Mouse (Mus musculus) urinary bladder, postnatal 4 days (tissue): ENCODE measurements at regions not wholly inside any gene's neighbourhood (a gene's known extent, or its start where the extent isn't known, plus 50 kb on each side); places are given as distances from the start of the nearest gene placed in this dataset.

ENCODE experiments used
- DNase-seq, 2 experiments: peaks; one replicate each; pipeline ENCODE4 v3.0.0; 2021 to 2022; ENCODE audit warnings: low spot score in 2 of 2

GRCm38 (mm10) chr4:95153737-95154287 lies 101.8 kb upstream of the Jun start:
- DNase-seq, result peak in 1 of 2 experiments; percentile 23

GRCm38 (mm10) chr4:95154377-95154776 lies 102.4 kb upstream of the Jun start:
- no peak for DNase-seq

DNA sequence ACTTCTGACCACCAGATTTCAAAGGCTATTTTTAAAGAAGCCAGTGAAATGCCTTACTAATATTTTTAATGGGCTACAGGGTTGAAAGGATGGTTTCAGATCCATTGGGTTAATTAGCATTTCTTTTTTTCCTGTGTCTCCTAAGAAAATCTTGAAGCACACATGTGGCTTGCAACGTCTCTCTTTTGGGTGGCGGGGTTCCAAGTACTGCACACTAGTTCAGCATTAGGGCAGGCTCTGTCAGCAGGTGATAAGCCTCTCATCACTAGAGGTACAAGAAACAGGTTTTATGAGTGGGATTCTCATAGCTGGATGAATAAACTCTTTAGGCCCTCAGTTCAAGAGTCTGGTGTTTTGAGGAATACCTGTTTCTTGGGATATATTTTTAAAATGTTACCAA lies 103.2 kb upstream of the Jun start:
- DNase-seq, result no peak

DNA sequence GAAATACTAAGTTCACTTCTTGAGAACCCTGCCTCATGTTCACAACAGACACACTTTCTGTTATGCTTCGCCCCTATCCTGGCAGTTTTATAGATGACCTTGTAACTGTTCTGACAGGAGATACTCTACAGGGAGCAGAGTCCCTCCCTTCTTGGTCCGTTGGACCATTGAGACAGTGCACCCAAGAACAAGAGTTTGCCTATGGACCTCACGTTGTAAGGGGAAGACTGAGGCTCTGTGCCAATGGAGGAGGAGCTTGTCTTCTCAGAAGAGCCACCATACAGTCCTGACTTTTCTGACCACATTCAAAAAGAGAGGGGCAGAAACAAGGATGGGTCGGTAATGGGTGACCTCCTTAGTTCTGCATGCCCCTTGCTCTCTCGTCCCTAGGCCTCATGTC lies 103.8 kb upstream of the Jun start:
- no peak for DNase-seq

DNA sequence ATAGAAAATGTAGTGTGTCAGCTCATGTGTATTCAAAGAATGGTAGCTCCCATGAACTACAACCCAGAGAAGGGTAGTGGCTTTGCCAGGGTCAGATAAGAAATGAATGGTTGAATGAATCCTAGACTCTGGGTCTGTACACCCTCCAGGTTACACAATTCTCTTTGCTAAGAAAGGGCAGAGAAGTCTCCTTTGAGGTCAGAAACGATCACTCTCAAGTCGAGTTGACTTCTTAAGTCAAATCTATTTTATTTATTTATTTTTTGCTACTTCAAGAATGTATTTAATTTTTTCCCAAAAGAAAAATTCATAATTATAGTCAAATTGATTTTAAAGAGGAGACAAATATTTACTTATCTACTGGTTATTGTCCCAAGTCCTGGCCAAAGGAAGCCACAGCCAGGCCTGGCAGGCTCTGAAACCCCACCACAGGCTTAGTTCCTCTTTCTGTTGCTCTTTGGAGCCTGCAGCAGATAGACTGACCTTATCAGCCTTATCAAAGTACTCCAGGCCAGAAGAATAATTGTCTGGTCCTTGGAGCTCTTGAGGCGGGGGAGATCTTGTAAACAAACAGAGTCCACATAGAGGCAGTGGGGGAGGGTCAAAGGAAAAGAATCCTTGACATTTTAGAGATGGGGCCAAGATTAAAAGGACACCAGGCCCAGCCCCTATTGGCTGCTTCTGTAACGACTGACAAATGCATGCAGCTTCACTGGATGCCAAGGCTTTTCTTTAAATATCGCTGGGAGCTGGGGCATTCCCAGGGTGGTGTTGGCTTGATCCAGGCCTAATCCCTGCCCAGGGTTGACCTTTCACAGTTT lies 104.6 kb upstream of the Jun start:
- DNase-seq, result no peak

- DNase-seq, result no peak
Measured at GRCm38 (mm10) chr4:95157653-95158430, 105.8 kb upstream of the Jun start.

- DNase-seq, result no peak
Measured at GRCm38 (mm10) chr4:95158632-95159424, 106.8 kb upstream of the Jun start.

DNA sequence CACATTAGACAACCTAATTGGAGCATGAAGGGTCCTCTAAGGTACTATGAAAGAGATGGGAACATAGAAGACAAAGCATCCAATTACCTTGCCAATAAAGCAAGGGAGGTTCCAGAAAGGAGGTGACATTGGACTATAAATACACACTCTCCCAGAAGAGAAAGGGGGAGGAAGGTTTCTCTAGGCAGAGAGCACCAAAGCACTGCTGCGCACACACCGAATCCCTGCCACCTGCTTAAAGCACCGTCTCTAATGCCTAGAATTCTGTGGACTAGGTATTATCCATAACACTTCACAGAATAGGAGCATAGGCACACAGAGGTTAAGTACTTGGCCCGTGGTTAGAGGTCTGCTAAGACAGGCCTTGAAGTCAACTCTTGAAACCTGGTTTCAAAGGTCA lies 107.8 kb upstream of the Jun start:
- DNase-seq, result no peak

GRCm38 (mm10) chr4:95160465-95160864 lies 108.4 kb upstream of the Jun start:
- no peak for DNase-seq

DNA sequence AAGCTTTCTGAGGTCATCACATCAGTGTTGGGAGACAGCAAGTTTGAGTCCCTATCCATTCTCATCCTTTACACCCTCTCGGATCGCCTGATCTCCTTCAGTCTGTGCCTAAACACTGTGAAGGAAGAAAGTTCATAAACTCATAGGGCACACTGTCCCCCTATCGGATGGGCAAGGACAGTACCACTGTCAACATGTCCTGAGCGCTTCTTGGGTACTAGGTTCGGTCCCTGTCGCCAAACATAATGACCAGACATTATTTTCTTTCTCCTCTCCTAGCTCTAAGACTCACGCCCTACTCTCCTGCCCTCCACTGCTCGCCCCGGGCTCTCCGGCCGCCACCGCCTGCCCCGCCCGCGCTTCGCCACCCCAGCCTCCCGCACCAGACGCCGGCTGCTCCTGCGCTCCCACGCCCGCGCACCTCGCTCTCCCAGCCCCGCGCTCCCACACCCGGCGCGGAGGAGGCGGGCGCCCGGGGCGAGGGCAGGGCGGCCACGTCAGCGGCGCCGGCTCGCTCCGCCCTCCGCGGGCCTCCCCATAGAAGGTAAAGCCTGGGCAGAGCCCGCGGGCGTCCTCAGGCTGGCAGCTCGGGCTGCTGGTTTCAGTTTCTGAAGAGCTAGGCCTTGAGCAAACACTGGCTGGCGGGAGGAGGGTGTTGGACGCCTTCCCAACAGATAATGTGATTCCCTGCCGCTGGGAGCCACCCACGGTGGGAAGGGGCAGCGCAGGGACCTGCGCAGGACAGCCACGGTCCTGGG lies 109.1 kb upstream of the Jun start:
- DNase-seq, result peak; percentile 88 to 89

DNA sequence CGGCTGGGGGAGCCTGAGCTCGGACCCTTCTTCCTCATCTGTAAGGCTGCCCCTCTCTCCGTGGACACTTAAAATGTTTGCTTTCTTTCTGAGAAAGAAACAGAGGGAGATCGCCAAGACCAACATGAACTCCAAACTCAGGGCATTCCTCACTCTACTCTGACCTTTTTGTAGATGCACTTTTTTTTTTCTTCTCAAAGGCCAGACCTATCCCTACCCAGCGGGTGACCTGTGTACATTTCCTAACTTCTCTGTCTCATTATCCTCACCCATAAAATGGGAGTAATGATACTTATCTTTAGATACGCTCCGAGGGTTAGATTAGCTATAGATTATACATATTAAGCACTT lies 109.6 kb upstream of the Jun start:
- DNase-seq, result no peak

DNA sequence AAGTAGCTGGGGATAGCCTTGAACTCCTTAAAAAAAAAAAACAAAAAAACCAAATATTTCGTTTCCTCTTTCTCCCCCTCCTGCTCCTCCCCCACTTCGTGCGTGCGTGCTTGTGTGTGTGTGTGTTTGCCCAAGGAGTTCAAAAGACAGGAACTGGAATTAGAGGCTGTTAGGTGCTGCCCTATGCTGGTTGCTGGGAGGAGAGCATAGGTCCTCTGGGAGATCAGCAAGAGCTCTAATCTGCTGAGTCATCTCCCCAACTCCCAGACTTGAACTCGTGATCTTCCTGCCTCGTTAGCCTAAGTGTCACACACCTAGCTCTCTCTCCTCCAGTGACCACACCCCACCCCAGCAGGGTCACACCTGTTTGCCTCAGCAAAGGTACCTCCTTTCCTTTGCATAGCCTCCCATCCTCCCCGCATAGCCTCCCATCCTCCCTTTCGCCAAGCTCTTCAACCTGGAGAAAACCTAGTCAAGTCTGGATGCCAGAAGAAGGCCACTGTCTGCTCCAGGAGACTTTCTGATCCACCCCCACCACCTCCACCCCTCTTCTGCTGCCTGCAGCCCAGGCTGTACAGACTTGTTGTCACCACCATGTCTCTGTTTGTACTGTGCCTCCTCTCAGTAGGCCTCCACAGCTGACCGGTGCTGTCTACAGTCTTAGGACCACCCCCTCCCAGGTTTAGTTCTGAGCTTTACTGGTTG lies 110.5 kb upstream of the Jun start:
- DNase-seq, result no peak

DNA sequence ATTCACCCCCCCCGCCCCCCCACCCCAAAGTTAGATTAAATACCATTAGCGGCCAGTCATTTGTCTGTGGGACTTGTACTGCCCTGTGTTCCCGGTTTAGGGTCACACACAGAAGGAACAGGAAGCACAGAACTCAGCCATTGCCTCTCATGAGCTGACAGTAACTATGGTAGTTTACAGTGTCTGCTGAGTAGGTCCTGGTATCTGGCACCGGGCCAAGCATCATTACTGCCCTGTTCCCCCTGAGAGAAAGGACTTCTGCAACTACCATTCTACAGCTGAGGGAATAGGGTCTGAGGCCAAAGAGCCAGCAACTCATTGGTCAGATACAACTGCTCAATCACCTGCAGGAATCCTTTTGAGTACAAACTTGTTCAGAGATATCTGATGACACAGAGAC lies 111.4 kb upstream of the Jun start:
- no peak for DNase-seq

DNA sequence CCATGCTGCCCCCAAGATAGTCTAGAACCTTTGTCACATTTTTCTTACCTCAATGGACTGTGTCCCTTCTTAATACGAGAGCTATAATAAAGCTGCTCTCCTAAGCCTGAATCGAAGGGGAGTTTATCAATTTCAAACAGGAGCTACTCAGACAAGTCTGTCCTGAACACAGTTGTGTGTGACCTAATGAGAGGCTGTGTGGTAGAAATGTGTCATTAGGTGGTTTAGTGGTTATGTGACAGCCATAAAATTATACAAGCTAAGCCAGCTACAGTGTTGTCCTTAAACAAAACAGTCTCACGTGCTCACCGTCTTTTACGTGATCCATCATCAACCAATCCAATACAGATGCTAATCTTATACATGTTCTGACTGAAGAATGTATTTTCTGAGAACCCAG lies 114.5 kb upstream of the Jun start:
- no peak for DNase-seq

GRCm38 (mm10) chr4:95167216-95167615 lies 115.2 kb upstream of the Jun start:
- no peak for DNase-seq

DNA sequence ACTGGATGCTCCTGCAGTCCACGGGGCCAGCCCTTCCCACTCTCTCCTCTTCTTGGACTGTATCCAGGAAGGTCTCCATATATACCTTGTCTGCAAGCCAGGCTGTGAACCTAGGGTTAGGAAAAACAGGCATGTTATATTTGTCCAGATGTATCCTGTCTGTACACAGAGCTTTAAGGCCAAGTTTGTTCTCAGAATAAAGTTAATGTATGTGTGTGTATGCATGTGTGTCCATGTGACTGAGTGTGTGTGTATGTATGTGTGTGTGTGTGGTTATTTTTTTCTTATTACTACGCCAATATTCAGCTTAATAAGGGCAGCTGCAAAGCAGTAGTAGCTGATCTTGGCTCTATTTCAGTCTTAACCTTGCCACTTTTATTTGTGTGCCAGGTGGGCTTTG lies 117.7 kb upstream of the Jun start:
- DNase-seq, result no peak

DNA sequence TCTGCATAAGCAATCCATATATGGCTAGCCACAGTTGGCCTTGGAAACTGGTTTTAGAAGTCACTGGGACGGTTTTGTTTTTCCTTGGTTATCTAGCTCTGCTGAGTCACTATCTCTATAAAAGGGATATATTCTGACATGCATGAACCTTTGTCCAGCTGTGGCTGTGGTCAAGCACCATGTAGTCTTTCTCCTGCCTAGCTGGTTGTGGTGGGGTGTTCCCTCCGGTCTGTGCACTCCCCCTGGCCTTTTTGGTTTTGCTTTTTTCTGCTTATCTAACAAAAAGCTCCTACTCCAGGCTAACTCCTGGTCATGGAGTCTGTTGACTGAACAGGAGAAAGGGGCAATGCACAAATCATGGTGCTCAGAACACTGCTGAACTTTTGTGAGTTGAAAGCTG lies 125.7 kb upstream of the Jun start:
- DNase-seq, result no peak

DNA sequence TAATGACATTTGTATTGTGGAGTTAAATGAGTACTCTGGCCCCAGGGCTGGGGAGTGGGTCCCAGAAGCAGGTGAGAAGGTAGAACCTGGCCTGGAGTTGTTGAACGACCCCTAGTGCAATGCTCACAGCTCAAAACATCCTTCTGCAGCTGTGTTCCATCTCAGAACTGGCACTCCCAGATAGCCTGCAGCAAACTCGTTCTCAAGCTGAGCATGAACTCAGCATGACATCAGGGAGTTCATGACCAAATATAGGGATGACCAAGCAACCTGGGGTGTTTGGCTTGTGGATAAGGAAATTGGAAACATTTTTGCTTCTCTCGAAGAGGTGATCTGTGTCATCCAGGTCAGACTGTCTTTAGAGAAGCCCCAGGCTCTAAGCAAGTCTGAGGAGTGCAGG lies 126.4 kb upstream of the Jun start:
- no peak for DNase-seq

DNA sequence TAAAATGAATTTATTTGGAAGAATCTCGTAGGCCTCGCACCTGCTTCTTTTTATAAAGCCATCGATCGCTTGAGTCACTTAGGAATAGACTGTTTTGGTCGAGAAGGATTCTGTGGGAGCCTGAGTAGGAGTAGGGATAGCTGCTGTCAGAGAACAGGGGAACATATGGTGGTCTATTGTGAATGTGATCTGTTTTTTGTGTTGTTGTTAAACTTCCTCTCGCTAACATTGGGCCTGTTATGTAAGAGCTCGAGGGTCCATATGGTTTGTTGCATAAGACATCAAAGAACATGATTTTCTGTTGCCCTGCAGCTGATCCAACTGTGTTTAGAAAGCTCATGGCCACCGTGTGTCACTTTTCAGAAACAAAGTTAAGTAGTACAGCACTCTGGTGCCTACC lies 126.9 kb upstream of the Jun start:
- DNase-seq, result no peak

DNA sequence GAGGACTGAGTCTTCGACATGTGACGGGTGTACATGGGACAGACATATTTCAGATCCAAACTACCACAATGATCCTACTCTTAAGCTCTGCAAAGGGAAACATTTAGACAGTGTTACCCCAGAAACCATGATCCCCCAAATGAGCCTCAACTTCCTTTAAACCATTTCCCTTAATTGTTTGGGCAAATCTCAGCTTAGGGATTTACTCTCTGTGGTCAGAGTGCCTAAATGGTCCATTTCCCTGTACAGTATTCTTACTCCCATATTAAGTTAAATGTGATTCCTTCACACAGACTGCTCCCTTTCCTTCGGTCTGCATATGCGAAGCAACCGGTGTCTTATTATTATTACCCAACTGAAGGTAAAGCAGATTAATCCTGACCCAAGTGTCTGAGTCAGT lies 128.4 kb upstream of the Jun start:
- DNase-seq, result no peak

DNA sequence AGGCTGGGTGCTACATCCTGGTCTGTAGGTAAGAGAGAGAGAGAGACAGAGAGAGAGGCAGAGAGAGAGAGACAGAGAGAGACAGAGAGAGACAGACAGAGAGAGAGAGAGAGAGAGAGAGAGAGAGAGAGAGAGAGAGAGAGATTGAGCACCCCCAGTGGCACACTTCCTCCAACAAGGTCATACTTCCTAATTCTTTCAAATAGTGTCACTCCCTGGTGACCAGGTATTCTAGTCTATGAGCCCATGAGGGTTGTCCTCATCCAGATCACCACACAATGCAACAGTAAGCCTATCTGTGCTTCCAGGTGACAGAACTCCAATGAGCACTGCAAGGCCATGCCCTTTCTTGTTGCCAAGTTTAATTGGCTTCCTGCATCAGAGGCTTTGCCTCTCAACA lies 129.0 kb upstream of the Jun start:
- no peak for DNase-seq
